Mouse (Mus musculus): ENCODE results near the gene Snrnp70. TPM values are rescaled to one million over a fixed set of nuclear protein-coding genes. Genes with fewer than 3 reads are reported as not detected.

The Snrnp70 gene
- polyA plus RNA-seq, 1 experiment from 2014 or later, result 57.2 TPM

- ATAC-seq, result no peak
- no peaks in the 10 kb centered on the region for H3K36me3 ChIP-seq (replicated peaks; ENCODE audit: insufficient read depth, low read length)
Measured at GRCm38 (mm10) chr7:45406157-45407156, 10.9 kb upstream of the Snrnp70 start.

GRCm38 (mm10) chr7:45405091-45406075 lies 9.8 kb upstream of the Snrnp70 start, which contains the start of gene Kcna7:
Gene Kcna7, plus strand, starts transcription at chr7:45405653.
- no peaks in the 10 kb centered on the region for H3K9me3 ChIP-seq (ENCODE audit: low read length)
- H3K27ac ChIP-seq (ENCODE audit: low read depth), result no peak within 1 kb of the TSS
- no peaks in the 10 kb centered on the region for H3K36me3 ChIP-seq (replicated peaks; ENCODE audit: insufficient read depth, low read length)
- DNase-seq, result peak; percentile 68
- 12% methylated on average over 28 of the region's 28 CpGs for WGBS (ENCODE audit: insufficient replicate concordance)
- H3K27me3 ChIP-seq (ENCODE audit: insufficient read depth, low read length), result peaks cover 53% of the 10 kb centered on the region
- peaks cover 10% of the 10 kb centered on the region for H3K4me1 ChIP-seq (ENCODE audit: insufficient read depth)
- H3K9ac ChIP-seq (replicated peaks), result no peak within 1 kb of the TSS
- ATAC-seq, result peak; percentile 52; the same call in 1 of the 2 replicates
- TF ChIP-seq EP300 (IDR thresholded peaks at IDR 0.05; ENCODE audit: low read depth), result no peak
- peak; percentile 91 for TF ChIP-seq CTCF (IDR thresholded peaks at IDR 0.05; ENCODE audit: low read depth)
- peak within 1 kb of the TSS; percentile 41 for H3K4me3 ChIP-seq (ENCODE audit: low read depth, low read length)
- H3K4me2 ChIP-seq (ENCODE audit: low read depth, low read length), result peak within 1 kb of the TSS; percentile 61

More at GRCm38 (mm10) chr7:45406157-45407156, 10.9 kb upstream of the Snrnp70 start:
- H3K4me1 ChIP-seq (ENCODE audit: insufficient read depth), result peaks cover 10% of the 10 kb centered on the region
- no peak for TF ChIP-seq CTCF (IDR thresholded peaks at IDR 0.05; ENCODE audit: low read depth)
- TF ChIP-seq EP300 (IDR thresholded peaks at IDR 0.05; ENCODE audit: low read depth), result no peak
- H3K4me3 ChIP-seq (ENCODE audit: low read depth, low read length), result peak overlapping the region; percentile 41
- WGBS (ENCODE audit: insufficient replicate concordance), result 3% methylated on average over 104 of the region's 114 CpGs
- H3K27me3 ChIP-seq (ENCODE audit: insufficient read depth, low read length), result peaks cover 63% of the 10 kb centered on the region
- H3K9me3 ChIP-seq (ENCODE audit: low read length), result no peaks in the 10 kb centered on the region
- H3K9ac ChIP-seq (replicated peaks), result no peak overlapping the region
- no peak overlapping the region for H3K27ac ChIP-seq (ENCODE audit: low read depth)
- H3K4me2 ChIP-seq (ENCODE audit: low read depth, low read length), result peak overlapping the region; percentile 61
- DNase-seq, result no peak

GRCm38 (mm10) chr7:45403532-45404261 lies 8.2 kb upstream of the Snrnp70 start:
- WGBS (ENCODE audit: insufficient replicate concordance), result 43% methylated on average over 6 of the region's 6 CpGs
- DNase-seq (peak; percentile 79), ATAC-seq (no peak)
- no peak overlapping the region for H3K9ac ChIP-seq (replicated peaks)
- H3K4me2 ChIP-seq (ENCODE audit: low read depth, low read length), result no peak overlapping the region
- H3K36me3 ChIP-seq (replicated peaks; ENCODE audit: insufficient read depth, low read length), result no peaks in the 10 kb centered on the region
- H3K4me1 ChIP-seq (ENCODE audit: insufficient read depth), result peaks cover 10% of the 10 kb centered on the region
- H3K4me3 ChIP-seq (ENCODE audit: low read depth, low read length), result no peak overlapping the region
- no peaks in the 10 kb centered on the region for H3K9me3 ChIP-seq (ENCODE audit: low read length)
- H3K27me3 ChIP-seq (ENCODE audit: insufficient read depth, low read length), result peaks cover 37% of the 10 kb centered on the region
- H3K27ac ChIP-seq (ENCODE audit: low read depth), result no peak overlapping the region
- TF ChIP-seq EP300 (IDR thresholded peaks at IDR 0.05; ENCODE audit: low read depth), result no peak
- TF ChIP-seq CTCF (IDR thresholded peaks at IDR 0.05; ENCODE audit: low read depth), result peak; percentile 77

GRCm38 (mm10) chr7:45401521-45402085 lies 6.1 kb upstream of the Snrnp70 start:
- Histone ChIP-seq H3K9me3 (ENCODE audit: low read length) (no peaks in the 10 kb centered on the region), H3K4me3 (ENCODE audit: low read depth, low read length) (no peak overlapping the region), H3K9ac (replicated peaks) (no peak overlapping the region; the same call in 1 of the 2 replicates), H3K27me3 (ENCODE audit: insufficient read depth, low read length) (peaks cover 16% of the 10 kb centered on the region), H3K36me3 (replicated peaks; ENCODE audit: insufficient read depth, low read length) (no peaks in the 10 kb centered on the region), H3K4me1 (ENCODE audit: insufficient read depth) (peaks cover 8% of the 10 kb centered on the region), H3K4me2 (ENCODE audit: low read depth, low read length) (no peak overlapping the region), H3K27ac (ENCODE audit: low read depth) (no peak overlapping the region)
- no peak for ATAC-seq
- WGBS (ENCODE audit: insufficient replicate concordance), result 77% methylated on average over 10 of the region's 10 CpGs
- TF ChIP-seq EP300 (IDR thresholded peaks at IDR 0.05; ENCODE audit: low read depth), result no peak
- no peak for TF ChIP-seq CTCF (IDR thresholded peaks at IDR 0.05; ENCODE audit: low read depth)
- no peak for DNase-seq

- DNase-seq (no peak), ATAC-seq (no peak)
- Histone ChIP-seq H3K27ac (ENCODE audit: low read depth) (no peak overlapping the region), H3K9ac (replicated peaks) (no peak overlapping the region), H3K4me2 (ENCODE audit: low read depth, low read length) (no peak overlapping the region), H3K4me1 (ENCODE audit: insufficient read depth) (peaks cover 16% of the 10 kb centered on the region), H3K9me3 (ENCODE audit: low read length) (no peaks in the 10 kb centered on the region), H3K27me3 (ENCODE audit: insufficient read depth, low read length) (no peaks in the 10 kb centered on the region), H3K4me3 (ENCODE audit: low read depth, low read length) (no peak overlapping the region), H3K36me3 (replicated peaks; ENCODE audit: insufficient read depth, low read length) (peaks cover 18% of the 10 kb centered on the region)
- TF ChIP-seq CTCF (IDR thresholded peaks at IDR 0.05; ENCODE audit: low read depth) (no peak), EP300 (IDR thresholded peaks at IDR 0.05; ENCODE audit: low read depth) (no peak)
- WGBS (ENCODE audit: insufficient replicate concordance), result 60% methylated on average over 2 of the region's 2 CpGs
Measured at GRCm38 (mm10) chr7:45396787-45397186, 1.2 kb upstream of the Snrnp70 start.

Data from liver, postnatal 0 days (tissue).